Mouse (Mus musculus): ENCODE measurements around the gene Bhlhe23.
A peak's percentile ranks its signal among the peaks of the same experiment; 100 is the strongest.

GRCm38 (mm10) chr2:180725414-180725778 is 51.3 kb downstream of the Bhlhe23 start:
- TF ChIP-seq CTCF (IDR thresholded peaks at IDR 0.05 in 2 of 3, conservative IDR thresholded peaks at IDR 0.05 in 1 of 3; ENCODE audit: control insufficient read depth in 1 of 3, insufficient read depth in 1 of 3, low read depth in 2 of 3, low read length in 3 of 3, poor library complexity in 1 of 3, severe bottlenecking in 1 of 3): no peak
- no peak for TF ChIP-seq TCF12 (IDR thresholded peaks at IDR 0.05; ENCODE audit: low read depth, low read length)
- no peak for TF ChIP-seq ELF1 (IDR thresholded peaks at IDR 0.05; ENCODE audit: low read depth, low read length)
- TF ChIP-seq POLR2A (IDR thresholded peaks at IDR 0.05; ENCODE audit: control insufficient read depth in 1 of 2, insufficient read depth in 1 of 2, low read depth in 1 of 2, low read length in 2 of 2, poor library complexity in 1 of 2): 0 out of 4 replicates have a peak, but pooled peaks have one; percentile 1
- no peak for TF ChIP-seq ZNF384 (IDR thresholded peaks at IDR 0.05; ENCODE audit: low read depth, low read length)
- no peak for TF ChIP-seq JUND (IDR thresholded peaks at IDR 0.05; ENCODE audit: low read depth, low read length)
- TF ChIP-seq EP300 (IDR thresholded peaks at IDR 0.05; ENCODE audit: low read depth in 1 of 2, low read length in 2 of 2): no peak
- TF ChIP-seq MAX (IDR thresholded peaks at IDR 0.05; ENCODE audit: low read length): no peak
- TF ChIP-seq TBP (IDR thresholded peaks at IDR 0.05; ENCODE audit: low read depth, low read length): no peak

Measured in MEL (cell line).